Mouse (Mus musculus) kidney, postnatal 14 days (tissue): ENCODE results near the gene Apom.

Experiments
- DNase-seq: peaks from one replicate; pipeline ENCODE4 v3.0.0; 2022; ENCODE audit warnings: mixed read lengths

Apom gene

GRCm38 (mm10) chr17:35158850-35159593, 27.2 kb upstream of the Apom start:
- DNase-seq: no peak

GRCm38 (mm10) chr17:35157661-35158175, 25.9 kb upstream of the Apom start:
- DNase-seq: no peak

DNA sequence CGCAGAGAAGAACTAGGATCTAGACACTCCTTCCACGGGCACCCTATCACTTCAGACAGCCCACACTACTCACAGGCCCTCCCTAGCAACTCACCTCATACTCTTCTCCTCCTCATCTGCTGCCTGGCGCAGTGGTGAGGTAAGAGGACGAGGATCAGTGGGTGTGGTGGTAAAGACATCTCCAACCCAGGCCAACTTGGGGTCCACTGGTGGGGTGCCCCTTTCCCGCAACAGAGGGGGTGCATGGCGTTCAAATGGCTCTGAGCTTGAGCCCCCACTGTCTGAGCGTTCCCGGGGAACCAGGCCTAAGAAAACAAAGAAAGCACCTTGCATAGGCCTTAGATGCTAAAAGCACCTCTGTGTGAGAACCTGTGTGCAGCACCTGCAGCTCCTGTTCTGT, 25.4 kb upstream of the Apom start:
- no peak for DNase-seq

- no peak for DNase-seq
These were observed 24.8 kb upstream of the Apom start for GRCm38 (mm10) chr17:35156461-35157200.

DNA sequence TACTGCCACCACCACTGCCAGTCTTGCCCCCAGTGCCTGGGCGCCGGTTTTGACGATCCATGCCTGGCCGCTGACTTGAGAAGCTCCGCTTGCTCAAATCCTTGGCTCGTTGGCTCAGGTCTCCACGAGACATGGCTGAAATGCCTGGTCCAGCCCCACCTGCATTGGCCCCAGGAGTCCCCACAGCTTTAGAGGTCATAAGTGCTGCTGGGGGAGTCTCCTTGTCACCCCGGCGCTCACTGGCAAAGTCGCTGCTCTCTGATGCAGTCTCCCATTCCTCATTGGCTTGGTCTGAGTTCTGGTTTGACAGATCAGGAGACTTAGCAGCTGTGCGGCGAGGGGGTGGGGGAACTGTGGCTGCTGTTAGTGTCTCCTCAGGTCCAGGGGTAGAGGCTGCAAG, 23.6 kb upstream of the Apom start:
- DNase-seq: no peak

DNA sequence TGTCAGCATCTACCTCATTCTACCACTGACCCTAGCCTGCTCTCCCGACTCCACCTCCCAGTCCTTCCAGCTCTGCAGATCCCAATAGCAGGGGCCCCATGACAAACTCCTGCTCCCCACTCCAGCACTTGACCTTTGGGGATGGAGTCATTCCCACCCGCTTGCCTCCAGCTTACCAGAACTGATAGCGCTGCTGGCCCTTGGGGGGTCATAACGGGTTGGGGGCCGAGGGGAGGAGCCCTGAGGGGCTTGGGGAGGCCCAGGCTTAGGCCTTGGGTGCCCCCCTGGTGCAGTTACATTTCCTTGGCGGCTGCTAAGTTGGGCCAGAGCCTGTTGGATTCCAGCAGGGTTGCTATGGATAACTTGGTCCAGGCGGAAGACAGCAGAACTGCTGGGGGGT, 22.8 kb upstream of the Apom start:
- DNase-seq: no peak

DNA sequence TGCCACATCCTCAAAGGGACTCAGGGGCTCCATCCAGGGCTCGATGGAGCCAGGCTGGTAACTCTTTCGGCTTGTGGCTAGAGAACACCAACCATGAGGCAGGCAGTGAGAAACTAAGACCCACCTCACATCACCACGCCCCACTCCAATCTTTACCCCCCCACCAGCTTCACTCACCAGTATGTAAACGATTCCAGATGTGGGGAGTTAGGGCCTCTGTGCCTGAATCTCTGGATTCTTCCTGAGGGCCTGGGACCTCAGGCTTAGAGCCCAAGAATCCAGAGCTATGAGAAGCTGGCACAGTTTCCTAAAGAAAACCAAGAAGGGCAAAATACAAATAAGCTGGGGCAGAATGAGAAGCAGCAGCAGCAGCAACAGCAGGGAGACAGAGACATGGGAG, 22.1 kb upstream of the Apom start:
- no peak for DNase-seq

GRCm38 (mm10) chr17:35153077-35153476, 21.2 kb upstream of the Apom start:
- DNase-seq: no peak

GRCm38 (mm10) chr17:35152121-35152520, 20.3 kb upstream of the Apom start:
- DNase-seq: no peak

- DNase-seq: no peak
These were observed 16.2 kb upstream of the Apom start for GRCm38 (mm10) chr17:35147922-35148639.

GRCm38 (mm10) chr17:35147348-35147747, 15.5 kb upstream of the Apom start:
- DNase-seq: no peak

DNA sequence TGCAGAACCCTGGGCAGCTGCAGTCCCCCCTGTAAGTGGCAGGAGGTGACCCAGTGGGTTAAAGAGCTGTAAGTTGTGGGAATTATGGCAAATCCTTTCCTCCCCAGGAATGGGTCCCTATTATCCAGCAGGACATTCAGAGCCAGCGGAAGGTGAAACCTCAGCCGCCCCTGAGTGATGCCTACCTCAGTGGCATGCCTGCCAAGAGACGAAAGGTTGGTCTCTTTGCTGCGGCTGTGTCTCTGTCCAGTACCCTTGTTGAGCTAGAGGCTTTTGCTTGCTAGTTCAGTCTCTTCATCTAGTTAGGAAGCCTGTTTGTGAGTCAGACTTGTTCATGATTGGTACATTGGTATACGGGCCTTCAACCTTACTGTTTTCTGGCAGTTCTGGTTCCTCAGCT, 14.3 kb upstream of the Apom start:
- no peak for DNase-seq

DNA sequence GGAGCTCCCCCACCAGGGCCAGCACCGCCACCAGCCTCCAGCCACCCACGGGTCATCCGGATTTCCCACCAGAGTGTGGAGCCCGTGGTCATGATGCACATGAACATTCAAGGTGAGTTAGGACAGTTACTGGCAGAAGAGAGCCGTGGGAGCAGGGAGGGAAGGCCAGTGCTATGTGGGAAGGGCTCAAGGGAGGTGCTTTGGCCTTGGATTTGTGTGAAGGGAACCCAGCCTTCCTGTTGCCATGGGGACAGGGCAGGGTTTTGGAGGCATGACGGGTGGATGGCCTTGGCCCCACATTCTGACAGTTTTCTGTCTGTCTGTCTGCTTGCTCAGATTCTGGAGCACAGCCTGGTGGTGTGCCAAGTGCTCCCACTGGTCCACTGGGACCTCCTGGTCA, 10.1 kb upstream of the Apom start:
- no peak for DNase-seq

DNA sequence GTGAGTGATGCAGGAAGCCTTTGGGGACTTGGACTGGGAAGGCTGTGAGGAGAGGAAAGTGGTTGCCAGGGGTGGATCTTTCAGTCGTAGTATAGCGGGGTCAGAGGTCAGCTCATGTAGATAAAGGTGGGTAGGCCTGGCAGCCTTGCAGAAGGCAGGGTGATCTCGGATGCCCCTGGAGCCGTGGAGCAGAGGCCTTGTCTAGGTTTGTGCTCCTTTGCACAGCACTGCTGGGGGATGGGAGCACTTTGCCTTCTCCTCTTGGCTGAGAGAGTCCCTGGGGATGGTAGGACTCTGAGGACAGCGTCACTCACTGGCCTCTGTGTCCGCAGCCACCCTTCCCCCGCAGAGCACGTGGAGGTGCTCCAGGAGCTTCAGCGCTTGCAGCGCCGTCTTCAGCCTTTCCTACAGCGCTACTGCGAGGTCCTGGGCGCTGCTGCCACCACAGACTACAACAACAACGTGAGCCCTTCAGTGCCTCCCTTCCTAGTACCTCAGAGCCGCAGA, 8.7 kb upstream of the Apom start:
- DNase-seq: no peak

DNA sequence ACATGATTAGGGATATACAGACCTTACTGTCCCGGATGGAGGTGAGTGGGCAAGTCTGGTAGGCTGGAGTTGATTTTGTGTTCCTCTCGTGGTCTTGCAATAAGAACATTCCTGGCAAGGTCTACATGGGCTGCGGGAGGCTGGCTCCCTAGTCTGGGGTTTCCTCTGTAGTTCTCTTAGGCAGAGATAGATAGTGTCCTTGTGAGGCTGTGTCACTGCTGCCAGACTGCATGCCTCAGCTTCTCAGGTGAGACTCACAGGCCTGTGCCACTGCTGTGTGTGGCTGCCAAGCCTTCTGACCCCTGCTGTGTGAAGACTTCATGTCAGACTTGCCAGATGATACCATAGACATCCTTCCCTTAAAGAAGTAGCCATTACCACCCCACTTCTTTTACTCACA, 7.4 kb upstream of the Apom start:
- no peak for DNase-seq

GRCm38 (mm10) chr17:35135591-35136320, 3.9 kb upstream of the Apom start:
- DNase-seq: no peak

DNA sequence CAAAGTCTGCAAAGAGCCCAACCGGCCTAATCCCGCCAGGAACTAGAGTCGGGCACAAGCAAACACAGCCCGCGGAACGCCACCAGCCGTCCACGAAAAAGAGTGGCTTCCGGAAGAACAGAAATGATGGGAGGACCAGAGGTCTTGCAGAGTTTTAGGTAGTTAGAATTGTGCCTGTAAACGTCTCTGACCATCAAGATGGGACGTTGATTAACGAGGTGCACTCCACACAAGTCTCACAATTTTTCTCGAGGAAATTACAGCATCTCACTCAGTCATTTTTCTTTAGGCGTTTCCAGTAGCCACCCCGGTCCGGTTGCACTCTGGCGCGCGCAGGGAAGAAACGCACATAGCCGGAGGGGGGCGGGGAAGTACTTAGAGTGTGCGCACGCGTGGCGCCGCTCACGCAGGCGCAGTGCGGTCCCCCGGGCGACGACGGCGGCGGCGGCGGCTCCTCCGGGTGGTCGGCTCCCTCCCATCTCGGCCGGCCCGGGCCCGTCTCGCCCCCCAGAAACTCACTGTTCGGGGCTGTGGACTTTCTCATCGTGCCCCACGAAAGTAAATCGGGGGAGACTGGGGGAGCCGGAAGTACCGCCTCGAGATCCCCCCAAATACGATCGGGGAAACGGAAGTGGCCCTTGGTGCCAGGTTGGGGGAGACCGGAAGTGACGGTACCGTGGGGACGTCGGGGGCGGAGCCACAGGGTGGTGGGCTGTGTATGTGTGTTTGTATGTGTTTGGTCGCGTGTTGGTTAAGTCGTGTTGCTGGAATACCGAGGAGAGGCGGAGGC, 3.1 kb upstream of the Apom start, which contains the start of gene Bag6:
Gene Bag6 (plus strand): TSS at position 378 of the 790 bp plus-strand sequence.
- peak; percentile 97 for DNase-seq

DNA sequence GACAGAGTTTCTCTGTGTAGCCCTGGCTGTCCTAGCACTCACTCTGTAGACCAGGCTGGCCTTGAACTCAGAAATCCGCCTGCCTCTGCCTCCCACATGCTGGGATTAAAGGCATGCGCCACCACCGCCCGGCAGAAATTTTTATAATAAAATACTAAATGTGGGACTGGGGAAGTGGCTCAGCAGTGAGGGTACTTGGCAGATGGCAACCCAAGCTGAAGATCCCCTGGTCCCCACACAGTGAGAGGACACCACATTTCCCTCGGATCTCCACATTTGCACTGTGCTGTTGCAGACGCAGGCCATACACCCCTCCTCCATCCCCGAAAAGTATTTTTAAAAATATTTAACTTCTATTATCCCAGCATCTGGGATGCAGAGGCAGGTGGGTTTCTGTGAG, 1.7 kb upstream of the Apom start:
- no peak for DNase-seq

- DNase-seq: no peak
These were observed 317 bp upstream of the Apom start for GRCm38 (mm10) chr17:35132174-35132560.

DNA sequence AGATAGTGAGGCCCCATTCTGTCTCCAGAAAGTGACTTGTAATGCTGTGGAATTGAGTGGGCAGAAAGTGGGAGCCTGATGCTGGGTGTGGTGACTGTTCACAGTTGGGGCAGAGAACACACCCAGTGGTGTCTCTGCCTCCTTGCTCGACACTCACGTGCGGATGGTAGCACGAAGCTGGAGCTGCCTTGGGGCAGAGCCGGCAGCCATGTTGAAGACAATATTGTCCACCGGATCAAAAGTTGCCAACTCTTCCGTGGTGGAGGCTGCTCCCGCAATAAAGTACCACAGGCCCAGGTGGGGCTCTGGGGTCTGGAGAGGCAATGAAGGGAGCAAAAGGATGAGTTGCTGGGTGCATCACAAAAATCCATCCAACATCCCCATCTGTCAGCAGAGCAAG, 812 bp downstream of the Apom start:
- no peak for DNase-seq

- no peak for DNase-seq
These were observed 2.9 kb downstream of the Apom start for GRCm38 (mm10) chr17:35128996-35129395.

- DNase-seq: no peak
These were observed 4.8 kb downstream of the Apom start for GRCm38 (mm10) chr17:35127017-35127416.
